ENCODE assay signal across 29 mouse cellular contexts in genomic region chr4:138780300-138780699, GRCm38 (mm10). TPM values are rescaled to one million over a fixed set of nuclear protein-coding genes. Genes with fewer than 3 reads are reported as not detected.
DNase-seq lines count a peak whose midpoint lies in the region.
"Had no signal": no experiment of that assay in that cellular context is flagged by ENCODE, and none has a peak within 500 bp of the region (broad histone marks: within the 10 kb centered on the region; RNA-seq: fewer than 3 reads in every experiment).

No protein-coding gene starts in this region.

- DNase-seq in adrenal gland, adult 2 months = peak; percentile 41
- no peak for DNase-seq in adrenal gland, adult 18-20 months (ENCODE audit: low spot score in 2 of 2)
- DNase-seq in adrenal gland, adult 8-10 months = peak; percentile 39
- DNase-seq in adrenal gland, postnatal 25 days = peak; percentile 21
- no peak for DNase-seq in embryo, embryonic 10 days (ENCODE audit: low spot score)
- no peak for DNase-seq in left cerebral cortex, postnatal 4 days
- DNase-seq: B cell, adult 2 months; cerebellum, adult 11 months; cerebellum, adult 2 months; cerebellum, adult 9-11 months; cerebellum, postnatal 25 days; embryo, embryonic 11 days; gastrocnemius, postnatal 14 days; heart, adult 11 months; kidney, adult 2 months had no signal

- intact Hi-C loops in left cerebral cortex, postnatal 4 days (cut with DNase I) = no loop called here

RNA-seq across cellular contexts. Expression of gene Pla2g2d, which starts 4.8 kb away (rescaled TPM):
- total RNA-seq in adrenal gland, adult 2 months (2021) = 1 to 10 TPM; 2.3 to 2.9 TPM
- polyA plus RNA-seq in adrenal gland, adult 2 months (2012; rRNA removed) = 1.3 and 1.4 TPM in 2 replicates
- total RNA-seq in adrenal gland, adult 18-20 months (2021) = 1 to 10 TPM; 1.3 to 2.5 TPM
- 1 to 10 TPM; 1.8 to 4.1 (median 2.8) TPM for total RNA-seq in adrenal gland, adult 8-10 months (2022)
- 2.2 and 2.8 TPM in 2 replicates for total RNA-seq in adrenal gland, postnatal 25 days (2021)
- not detected for total RNA-seq in left cerebral cortex, postnatal 4 days (2021)
- total RNA-seq: CH12.LX; common myeloid progenitor, adult 5-6 weeks; G1E; gastrocnemius, postnatal 14 days; gastrocnemius, postnatal 4 days; hematopoietic stem cell, adult 5-6 weeks had no signal
- polyA plus RNA-seq: erythroblast, embryonic 14.5 days; forebrain, embryonic 12.5 days; forebrain, embryonic 15.5 days; G1E; heart, embryonic 11.5 days; heart, embryonic 14.5 days; heart, postnatal 0 days had no signal

RNA-seq across cellular contexts. Expression of gene Pla2g2f, which starts 22.9 kb away (rescaled TPM):
- total RNA-seq in adrenal gland, adult 2 months (2021) = 10 to 100 TPM; 20.6 to 34.4 TPM
- polyA plus RNA-seq in adrenal gland, adult 2 months (2012; rRNA removed) = 54.0 and 67.7 TPM in 2 replicates
- total RNA-seq in adrenal gland, adult 18-20 months (2021) = 10 to 100 TPM; 27.9 to 38.5 TPM
- total RNA-seq in adrenal gland, adult 8-10 months (2022) = 10 to 100 TPM; 27.9 to 46.9 (median 39.1) TPM
- total RNA-seq in adrenal gland, postnatal 25 days (2021) = 19.2 and 21.7 TPM in 2 replicates
- not detected for total RNA-seq in left cerebral cortex, postnatal 4 days (2021)
- total RNA-seq: CH12.LX; common myeloid progenitor, adult 5-6 weeks; gastrocnemius, postnatal 14 days; gastrocnemius, postnatal 4 days; hematopoietic stem cell, adult 5-6 weeks had no signal
- polyA plus RNA-seq: embryonic facial prominence, embryonic 10.5 days; erythroblast, embryonic 14.5 days; forebrain, embryonic 12.5 days; forebrain, embryonic 15.5 days; G1E; heart, embryonic 11.5 days; heart, embryonic 14.5 days; heart, postnatal 0 days; hindbrain, embryonic 12.5 days; kidney, adult 2 months; Patski had no signal

RNA-seq across cellular contexts. Expression of gene Ubxn10, which starts 43.3 kb away (rescaled TPM):
- total RNA-seq in adrenal gland, adult 2 months (2021) = 1 to 10 TPM in 1 of 2 experiments, under 1 TPM in 1; 0.52 to 1.6 TPM
- polyA plus RNA-seq in adrenal gland, adult 2 months (2012; rRNA removed) = 1.9 and 2.0 TPM in 2 replicates
- total RNA-seq in adrenal gland, adult 18-20 months (2021) = under 1 TPM; 0.70 to 0.99 TPM
- total RNA-seq in adrenal gland, adult 8-10 months (2022) = 1 to 10 TPM; 1.0 to 3.9 (median 2.3) TPM
- total RNA-seq in adrenal gland, postnatal 25 days (2021) = 1.1 and 2.0 TPM in 2 replicates
- total RNA-seq in left cerebral cortex, postnatal 4 days (2021) = 1 to 10 TPM; 1.4 to 1.7 TPM
- total RNA-seq: CH12.LX; common myeloid progenitor, adult 5-6 weeks; hematopoietic stem cell, adult 5-6 weeks had no signal
- polyA plus RNA-seq: erythroblast, embryonic 14.5 days; G1E; Patski had no signal

RNA-seq across cellular contexts. Expression of gene Pla2g2c, which starts 55.7 kb away (rescaled TPM):
- under 1 TPM in 1 of 2 experiments, not detected in 1; 0.24 TPM for total RNA-seq in adrenal gland, adult 2 months (2021)
- polyA plus RNA-seq in adrenal gland, adult 2 months (2012; rRNA removed) = 0.30 and 0.32 TPM in 2 replicates
- under 1 TPM in 1 of 2 experiments, not detected in 1; 0.19 TPM for total RNA-seq in adrenal gland, adult 18-20 months (2021)
- total RNA-seq in adrenal gland, adult 8-10 months (2022) = under 1 TPM in 3 of 4 experiments, not detected in 1; 0.52 to 0.81 (median 0.68) TPM
- total RNA-seq in adrenal gland, postnatal 25 days (2021) = 0.24 TPM in 1 of 2 replicates, not detected in the other
- under 1 TPM in 1 of 2 experiments, not detected in 1; 0.10 TPM for total RNA-seq in left cerebral cortex, postnatal 4 days (2021)
- total RNA-seq: CH12.LX; common myeloid progenitor, adult 5-6 weeks; gastrocnemius, postnatal 14 days; hematopoietic stem cell, adult 5-6 weeks had no signal
- polyA plus RNA-seq: erythroblast, embryonic 14.5 days; G1E; Patski had no signal

Comparison
In these comparisons a context has a peak if more than half of its experiments do, and no peak if none do; other contexts are left out.
1. DNase-seq: peak in adrenal gland, adult 2 months (single experiment), adrenal gland, adult 8-10 months (single experiment) and adrenal gland, postnatal 25 days (single experiment); none in adrenal gland, adult 18-20 months (0 of 2), embryo, embryonic 10 days (single experiment) and left cerebral cortex, postnatal 4 days (single experiment).
2. RNA of gene Pla2g2f, which starts 22.9 kb away (total RNA-seq): 27.9 to 46.9 TPM in adrenal gland, adult 8-10 months, 27.9 to 38.5 TPM in adrenal gland, adult 18-20 months, 20.6 to 34.4 TPM in adrenal gland, adult 2 months and 19.2 to 21.7 TPM in adrenal gland, postnatal 25 days; not detected in left cerebral cortex, postnatal 4 days; every median in the first group is over 10 times any median in the second.